Mouse (Mus musculus) testis, adult 2 months (tissue): Measurements from ENCODE around the gene Ranbp9.

Experiments
- CTCF ChIP-seq: fragments of 200-500 bp; IDR thresholded peaks from 2 replicates; pipeline ENCODE4 v1.5.1; 2012; ENCODE audit warnings: low read depth, mild to moderate bottlenecking, inconsistent platforms, low read length, moderate library complexity; ENCODE audit not compliant: control insufficient read depth, insufficient read depth, insufficient replicate concordance
- POLR2A ChIP-seq: fragments of 200-500 bp; IDR thresholded peaks from 2 replicates; pipeline ENCODE4 v1.6.1; 2012; ENCODE audit warnings: low read depth, mild to moderate bottlenecking, inconsistent platforms, low read length, moderate library complexity; ENCODE audit not compliant: control insufficient read depth

GRCm38 (mm10) chr13:43397700-43398296 lies 83.3 kb downstream of the Ranbp9 start:
- TF ChIP-seq CTCF (no peak), POLR2A (no peak)
